Mouse (Mus musculus): ENCODE measurements around the gene Coq8b.

GRCm38 (mm10) chr7:27281717-27282116 is 48.9 kb downstream of the Coq8b start:
- TF ChIP-seq CTCF (IDR thresholded peaks at IDR 0.05; ENCODE audit: extremely low read depth, insufficient read depth, low read length) (no peak), POLR2A (IDR thresholded peaks at IDR 0.05; ENCODE audit: extremely low read depth, insufficient read depth, low read length) (no peak)
